Mouse (Mus musculus) C2C12 (cell line): ENCODE data around the gene Atp6ap1l. TPM values are rescaled to one million over a fixed set of nuclear protein-coding genes. Genes with fewer than 3 reads are reported as not detected.
"Not testable (repeated sequence)": the region's sequence is repeated elsewhere in the genome, so short reads cannot be mapped to it uniquely, and the experiment has no call there.

Source experiments
- H3K27me3 ChIP-seq: one replicate; pipeline ENCODE4 v1.6.1; 2011; ENCODE audit not compliant: control insufficient read depth, insufficient read depth, insufficient read length
- H3K36me3 ChIP-seq: one replicate; pipeline ENCODE4 v1.6.1; 2011; ENCODE audit not compliant: control insufficient read depth, insufficient read depth
- H3K4me3 ChIP-seq: one replicate; pipeline ENCODE4 v1.5.1; 2011; ENCODE audit warnings: mild to moderate bottlenecking, control low read depth; ENCODE audit not compliant: poor library complexity, insufficient read depth, severe bottlenecking
- H3K79me2 ChIP-seq: one replicate; pipeline ENCODE4 v1.6.1; 2011; ENCODE audit not compliant: control insufficient read depth, insufficient read depth
- H3K79me3 ChIP-seq: one replicate; pipeline ENCODE4 v1.6.1; 2011; ENCODE audit warnings: low read depth, control low read depth
- H3ac ChIP-seq: one replicate; pipeline ENCODE3; 2011; ENCODE audit warnings: low read depth; ENCODE audit not compliant: control insufficient read depth, insufficient read length
- CEBPB ChIP-seq: IDR thresholded peaks from one replicate; pipeline ENCODE4 v1.6.1; 2011; ENCODE audit warnings: low read depth, mild to moderate bottlenecking, control low read depth, moderate library complexity
- CTCF ChIP-seq: IDR thresholded peaks from one replicate; pipeline ENCODE4 v1.5.1; 2011; ENCODE audit not compliant: control insufficient read depth, insufficient read depth, insufficient read length
- FOSL1 ChIP-seq: IDR thresholded peaks from one replicate; pipeline ENCODE4 v1.8.0; 2011; ENCODE audit warnings: mild to moderate bottlenecking, low read length; ENCODE audit not compliant: poor library complexity, insufficient read depth, severe bottlenecking
- MAX ChIP-seq: IDR thresholded peaks from one replicate; pipeline ENCODE4 v1.6.1; 2011; ENCODE audit warnings: mild to moderate bottlenecking, control low read depth
- MYOD1 ChIP-seq: IDR thresholded peaks from one replicate; pipeline ENCODE4 v1.6.1; 2011; ENCODE audit warnings: low read depth; ENCODE audit not compliant: control insufficient read depth, insufficient read length
- MYOG ChIP-seq: IDR thresholded peaks from one replicate; pipeline ENCODE4 v1.6.1; 2011; ENCODE audit not compliant: control insufficient read depth, insufficient read length; ENCODE audit errors: extremely low read depth
- USF1 ChIP-seq: IDR thresholded peaks from one replicate; pipeline ENCODE4 v1.6.1; 2011; ENCODE audit warnings: low read depth, mild to moderate bottlenecking, control low read depth, moderate library complexity
- long read RNA-seq, 2 experiments: library from polyadenylated mRNA; unstranded; transcript quantifications; one replicate each; pipeline ENCODE4 v2.0.0; 2019 to 2020
- polyA plus RNA-seq: library from polyadenylated mRNA; unstranded; fragments of >200 nt; fragmentation: generic; extraction: Trizol; gene quantifications from one replicate; pipeline ENCODE4 v1.2.1, GENCODE M21; 2012; ENCODE audit warnings: missing spikeins

Atp6ap1l gene
- polyA plus RNA-seq, result not detected
- long read RNA-seq, experiment 1, result 0 reads
- long read RNA-seq, experiment 2, result 0 reads

- no peak within 1 kb of the TSS for H3ac ChIP-seq
- H3K36me3 ChIP-seq, result no peaks in the 10 kb centered on the region
- H3K79me3 ChIP-seq, result no peaks in the 10 kb centered on the region
- no peaks in the 10 kb centered on the region for H3K79me2 ChIP-seq
- H3K4me3 ChIP-seq, result no peak within 1 kb of the TSS
- H3K27me3 ChIP-seq, result no peaks in the 10 kb centered on the region
- TF ChIP-seq MAX (no peak), FOSL1 (no peak), USF1 (no peak), MYOD1 (no peak), CEBPB (no peak)
Observed at GRCm38 (mm10) chr13:90905176-90905575, at the start of gene Atp6ap1l. Atp6ap1l (minus strand) TSS chr13:90905355.

DNA sequence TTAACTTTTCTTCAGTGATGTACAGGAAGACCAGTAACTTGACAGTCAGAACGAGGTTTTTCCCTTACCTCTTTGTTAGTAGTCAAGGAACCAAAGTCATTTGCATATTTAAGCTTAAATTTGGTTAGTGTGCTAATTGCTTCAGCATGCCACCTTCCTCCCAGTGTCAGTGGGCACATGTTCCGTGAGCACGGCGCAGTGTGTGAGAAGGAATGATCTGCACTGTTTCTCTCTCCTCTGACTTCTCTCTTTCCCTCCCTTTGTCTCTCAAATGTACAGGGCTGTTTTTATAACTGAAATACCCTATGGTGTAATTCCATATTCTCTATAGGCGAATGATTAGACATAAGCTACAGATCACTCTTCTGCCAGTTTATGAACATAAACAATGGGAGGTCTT lies 34.4 kb upstream of the Atp6ap1l start:
- Histone ChIP-seq H3K79me2 (no peaks in the 10 kb centered on the region), H3K79me3 (no peaks in the 10 kb centered on the region), H3K4me3 (no peak overlapping the region), H3ac (no peak overlapping the region), H3K27me3 (no peaks in the 10 kb centered on the region), H3K36me3 (no peaks in the 10 kb centered on the region)
- TF ChIP-seq CEBPB (no peak), MAX (no peak), MYOG (no peak), USF1 (no peak), CTCF (no peak), MYOD1 (no peak), FOSL1 (no peak)

DNA sequence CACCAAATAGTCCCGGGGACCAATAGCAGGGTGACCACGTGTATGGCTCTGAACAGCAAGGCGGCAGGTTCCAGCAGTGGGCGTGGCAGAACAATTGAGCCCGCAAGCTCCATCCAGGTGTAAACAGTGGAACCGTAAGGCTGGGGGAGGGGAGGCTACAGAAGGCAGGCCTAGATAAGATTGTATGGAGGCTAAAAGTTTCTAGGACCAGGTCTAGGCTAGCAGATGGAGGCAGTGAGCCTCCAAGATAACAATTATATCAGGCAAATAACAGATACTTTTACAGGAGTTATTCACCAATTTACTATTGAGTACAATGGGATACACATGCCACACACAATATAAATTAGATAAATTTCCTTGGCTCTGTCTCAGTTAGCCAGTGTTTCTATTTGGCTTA lies 34.0 kb upstream of the Atp6ap1l start:
- H3K4me3 ChIP-seq, result no peak overlapping the region
- H3K79me3 ChIP-seq, result no peaks in the 10 kb centered on the region
- no peaks in the 10 kb centered on the region for H3K79me2 ChIP-seq
- no peaks in the 10 kb centered on the region for H3K36me3 ChIP-seq
- no peak overlapping the region for H3ac ChIP-seq
- no peaks in the 10 kb centered on the region for H3K27me3 ChIP-seq
- TF ChIP-seq FOSL1 (no peak), MAX (no peak), MYOG (no peak), CEBPB (no peak), USF1 (no peak), MYOD1 (no peak)

DNA sequence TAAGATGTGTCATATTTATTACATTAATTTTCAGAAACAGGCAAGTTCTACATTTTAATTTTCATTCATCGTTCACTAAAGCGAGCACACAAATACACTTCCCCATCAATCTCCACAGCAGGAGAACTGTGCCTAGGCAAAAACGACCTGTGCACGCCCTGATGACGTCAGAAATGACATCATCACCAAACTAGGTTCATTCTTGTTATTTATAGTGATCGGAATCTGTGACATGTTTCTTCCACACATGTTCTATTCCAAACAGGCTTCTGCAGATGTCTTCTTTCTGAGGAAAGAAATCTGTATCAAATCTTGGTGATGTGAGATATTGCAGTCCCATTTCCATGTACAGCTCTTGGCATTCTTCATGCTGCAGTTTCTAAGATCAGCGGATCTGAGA lies 30.7 kb upstream of the Atp6ap1l start:
- Histone ChIP-seq H3K79me2 (no peaks in the 10 kb centered on the region), H3K4me3 (no peak overlapping the region), H3ac (no peak overlapping the region)

GRCm38 (mm10) chr13:90933256-90933655 lies 28.1 kb upstream of the Atp6ap1l start:
- Histone ChIP-seq H3K36me3 (no peaks in the 10 kb centered on the region), H3K79me2 (no peaks in the 10 kb centered on the region), H3K79me3 (no peaks in the 10 kb centered on the region), H3K4me3 (no peak overlapping the region), H3ac (no peak overlapping the region), H3K27me3 (no peaks in the 10 kb centered on the region)
- no peak for TF ChIP-seq FOSL1
- TF ChIP-seq USF1, result no peak
- no peak for TF ChIP-seq MAX
- peak; percentile 42 for TF ChIP-seq CEBPB
- TF ChIP-seq MYOG, result no peak
- no peak for TF ChIP-seq CTCF

More for the DNA sequence above, 30.7 kb upstream of the Atp6ap1l start:
- no peak for TF ChIP-seq CEBPB
- TF ChIP-seq MYOD1, result no peak
- no peak for TF ChIP-seq MYOG
- TF ChIP-seq MAX, result no peak
- no peak for TF ChIP-seq CTCF
- TF ChIP-seq USF1, result no peak
- TF ChIP-seq FOSL1, result no peak
- H3K79me3 ChIP-seq, result no peaks in the 10 kb centered on the region
- H3K27me3 ChIP-seq, result no peaks in the 10 kb centered on the region
- no peaks in the 10 kb centered on the region for H3K36me3 ChIP-seq

GRCm38 (mm10) chr13:90929847-90930246 lies 24.7 kb upstream of the Atp6ap1l start:
- Histone ChIP-seq H3K27me3 (no peaks in the 10 kb centered on the region), H3K79me2 (no peaks in the 10 kb centered on the region), H3K79me3 (no peaks in the 10 kb centered on the region), H3K4me3 (no peak overlapping the region), H3ac (no peak overlapping the region), H3K36me3 (peaks cover 10% of the 10 kb centered on the region)
- no peak for TF ChIP-seq FOSL1
- no peak for TF ChIP-seq MAX
- no peak for TF ChIP-seq CTCF
- no peak for TF ChIP-seq MYOG
- TF ChIP-seq USF1, result no peak
- no peak for TF ChIP-seq MYOD1

- H3K27me3 ChIP-seq, result not testable (repeated sequence)
Observed at GRCm38 (mm10) chr13:90928266-90928665, 23.1 kb upstream of the Atp6ap1l start.

More at GRCm38 (mm10) chr13:90928266-90928665, 23.1 kb upstream of the Atp6ap1l start:
- Histone ChIP-seq H3K79me2 (peaks cover 13% of the 10 kb centered on the region), H3K79me3 (peaks cover 10% of the 10 kb centered on the region), H3K36me3 (peaks cover 14% of the 10 kb centered on the region)
- H3ac ChIP-seq, H3K4me3 ChIP-seq: not testable (repeated sequence)
